Mouse (Mus musculus) testis, adult 2 months (tissue): ENCODE measurements around the gene Olfr1564.
"Not testable (repeated sequence)": the region's sequence is repeated elsewhere in the genome, so short reads cannot be mapped to it uniquely, and the experiment has no call there.

Experiments used
- CTCF ChIP-seq: fragments of 200-500 bp; IDR thresholded peaks from 2 replicates; pipeline ENCODE4 v1.5.1; 2012; ENCODE audit warnings: low read depth, mild to moderate bottlenecking, inconsistent platforms, low read length, moderate library complexity; ENCODE audit not compliant: control insufficient read depth, insufficient read depth, insufficient replicate concordance
- POLR2A ChIP-seq: fragments of 200-500 bp; IDR thresholded peaks from 2 replicates; pipeline ENCODE4 v1.6.1; 2012; ENCODE audit warnings: low read depth, mild to moderate bottlenecking, inconsistent platforms, low read length, moderate library complexity; ENCODE audit not compliant: control insufficient read depth

DNA sequence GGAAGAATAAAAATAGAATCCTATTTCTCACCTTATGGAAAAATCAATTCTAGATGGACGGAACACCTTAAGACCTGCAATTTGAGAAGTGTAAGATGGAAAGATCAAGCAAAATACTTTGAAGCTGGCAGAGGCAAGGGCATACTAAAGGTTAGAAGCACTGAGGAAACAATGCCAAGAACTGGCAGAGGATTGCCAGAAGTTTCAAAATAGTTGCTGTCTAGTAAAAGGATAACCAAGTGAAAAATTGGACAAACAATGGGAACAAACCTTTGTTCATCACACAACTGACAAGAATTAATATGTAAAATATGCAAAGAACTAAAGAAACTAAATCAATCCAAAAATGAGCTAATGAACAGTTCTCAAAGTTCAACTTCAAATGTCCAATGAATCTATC lies 15.2 kb upstream of the Olfr1564 start:
- TF ChIP-seq POLR2A, CTCF: not testable (repeated sequence)
